Mouse (Mus musculus) heart, embryonic 15.5 days (tissue): ENCODE measurements around the gene Exosc5. TPM values are rescaled to one million over a fixed set of nuclear protein-coding genes. Genes with fewer than 3 reads are reported as not detected.

Experiments used
- ATAC-seq: fragments of 200-750 bp; cut with Nextera tagmentation; replicated peaks from 2 replicates; pipeline ENCODE4 v1.8.0; 2017; ENCODE audit warnings: low read depth, moderate TSS enrichment; ENCODE audit not compliant: insufficient number of reproducible peaks, insufficient read depth, low FRiP score
- H3K27ac ChIP-seq: fragments of 300-500 bp; sonication (generic); 2 replicates; pipeline ENCODE4 v1.5.1; 2015; ENCODE audit warnings: mild to moderate bottlenecking, inconsistent platforms
- H3K27me3 ChIP-seq: fragments of 300-500 bp; sonication (generic); 2 replicates; pipeline ENCODE4 v1.6.1; 2015; ENCODE audit warnings: inconsistent platforms
- H3K36me3 ChIP-seq: fragments of 300-500 bp; sonication (generic); 2 replicates; pipeline ENCODE4 v1.6.1; 2015; ENCODE audit warnings: mild to moderate bottlenecking, inconsistent platforms
- H3K4me1 ChIP-seq: fragments of 300-500 bp; sonication (generic); replicated peaks from 2 replicates; pipeline ENCODE4 v1.6.1; 2015; ENCODE audit warnings: inconsistent platforms
- H3K4me2 ChIP-seq: fragments of 300-500 bp; sonication (generic); 2 replicates; pipeline ENCODE4 v1.6.1; 2015; ENCODE audit warnings: inconsistent platforms, mild to moderate bottlenecking, moderate library complexity
- H3K4me3 ChIP-seq: fragments of 300-500 bp; sonication (generic); 2 replicates; pipeline ENCODE4 v1.5.1; 2015; ENCODE audit warnings: mild to moderate bottlenecking, inconsistent platforms
- H3K9ac ChIP-seq: fragments of 300-500 bp; sonication (generic); 2 replicates; pipeline ENCODE4 v1.6.1; 2015; ENCODE audit warnings: mild to moderate bottlenecking, inconsistent platforms
- H3K9me3 ChIP-seq: fragments of 300-500 bp; sonication (generic); replicated peaks from 2 replicates; pipeline ENCODE4 v1.6.1; 2016; ENCODE audit warnings: inconsistent platforms
- WGBS: fragments of 180-500 bp; shearing (Covaris S2); methylation state at CpG from one replicate; pipeline ENCODE4 v1.1.7; 2015; ENCODE audit warnings: mixed read lengths; 5-methylcytosine and 5-hydroxymethylcytosine counted together
- polyA plus RNA-seq: library from polyadenylated mRNA; unstranded; fragments of >200 nt; fragmentation: Nextera tagmentation; extraction: Ambion mirVana; gene quantifications from 2 replicates; pipeline ENCODE4 v1.2.1, GENCODE M21; 2015

Gene Exosc5
- polyA plus RNA-seq, 1 experiment from 2014 or later = 30.3 TPM

GRCm38 (mm10) chr7:25639754-25640153, 19.2 kb upstream of the Exosc5 start:
- Histone ChIP-seq H3K27ac (no peak overlapping the region), H3K27me3 (no peaks in the 10 kb centered on the region), H3K9me3 (no peaks in the 10 kb centered on the region), H3K4me3 (no peak overlapping the region), H3K4me2 (no peak overlapping the region), H3K4me1 (peaks cover 16% of the 10 kb centered on the region), H3K36me3 (0 out of 2 replicates have a peak, but pooled peaks cover 3% of the 10 kb centered on the region), H3K9ac (no peak overlapping the region)
- ATAC-seq = no peak
- WGBS = 90% methylated on average over 4 of the region's 4 CpGs

GRCm38 (mm10) chr7:25644136-25644535, 14.8 kb upstream of the Exosc5 start:
- H3K4me3 ChIP-seq = no peak overlapping the region
- no peak overlapping the region for H3K9ac ChIP-seq
- ATAC-seq = no peak
- H3K9me3 ChIP-seq = no peaks in the 10 kb centered on the region
- H3K27ac ChIP-seq = no peak overlapping the region
- no peak overlapping the region for H3K4me2 ChIP-seq
- peaks cover 4% of the 10 kb centered on the region for H3K4me1 ChIP-seq
- 52% methylated on average over 10 of the region's 10 CpGs for WGBS
- H3K36me3 ChIP-seq = 0 out of 2 replicates have a peak, but pooled peaks cover 3% of the 10 kb centered on the region
- no peaks in the 10 kb centered on the region for H3K27me3 ChIP-seq

DNA sequence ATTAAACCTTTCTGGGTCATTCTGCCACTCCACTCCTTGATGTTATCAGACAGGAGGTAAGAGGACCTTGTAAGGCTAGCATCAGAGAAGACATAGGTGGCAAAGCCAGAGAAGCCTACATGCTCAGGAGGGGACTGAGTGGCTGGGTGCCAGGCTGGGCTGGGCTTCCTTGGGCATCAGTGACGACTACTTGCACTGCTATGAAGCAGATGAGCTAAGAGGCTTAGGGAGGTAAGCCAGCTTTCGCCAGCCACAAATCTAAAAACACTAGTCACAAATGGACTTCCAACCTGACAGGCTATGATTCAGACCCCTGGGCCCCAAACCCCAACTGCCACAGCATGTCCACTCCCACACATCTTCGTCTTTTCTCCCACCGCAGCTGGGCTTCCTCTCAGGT, 14.3 kb upstream of the Exosc5 start:
- no peak overlapping the region for H3K4me3 ChIP-seq
- H3K36me3 ChIP-seq = 0 out of 2 replicates have a peak, but pooled peaks cover 3% of the 10 kb centered on the region
- no peak for ATAC-seq
- peaks cover 4% of the 10 kb centered on the region for H3K4me1 ChIP-seq
- no peak overlapping the region for H3K27ac ChIP-seq
- no peaks in the 10 kb centered on the region for H3K9me3 ChIP-seq
- H3K9ac ChIP-seq = no peak overlapping the region
- 68% methylated on average over 4 of the region's 4 CpGs for WGBS
- no peak overlapping the region for H3K4me2 ChIP-seq
- no peaks in the 10 kb centered on the region for H3K27me3 ChIP-seq

GRCm38 (mm10) chr7:25645074-25645473, 13.9 kb upstream of the Exosc5 start:
- no peaks in the 10 kb centered on the region for H3K9me3 ChIP-seq
- ATAC-seq = no peak
- peaks cover 4% of the 10 kb centered on the region for H3K4me1 ChIP-seq
- WGBS = 66% methylated on average over 14 of the region's 14 CpGs
- no peak overlapping the region for H3K4me2 ChIP-seq
- H3K9ac ChIP-seq = no peak overlapping the region
- H3K4me3 ChIP-seq = no peak overlapping the region
- 0 out of 2 replicates have a peak, but pooled peaks cover 3% of the 10 kb centered on the region for H3K36me3 ChIP-seq
- no peak overlapping the region for H3K27ac ChIP-seq
- no peaks in the 10 kb centered on the region for H3K27me3 ChIP-seq

DNA sequence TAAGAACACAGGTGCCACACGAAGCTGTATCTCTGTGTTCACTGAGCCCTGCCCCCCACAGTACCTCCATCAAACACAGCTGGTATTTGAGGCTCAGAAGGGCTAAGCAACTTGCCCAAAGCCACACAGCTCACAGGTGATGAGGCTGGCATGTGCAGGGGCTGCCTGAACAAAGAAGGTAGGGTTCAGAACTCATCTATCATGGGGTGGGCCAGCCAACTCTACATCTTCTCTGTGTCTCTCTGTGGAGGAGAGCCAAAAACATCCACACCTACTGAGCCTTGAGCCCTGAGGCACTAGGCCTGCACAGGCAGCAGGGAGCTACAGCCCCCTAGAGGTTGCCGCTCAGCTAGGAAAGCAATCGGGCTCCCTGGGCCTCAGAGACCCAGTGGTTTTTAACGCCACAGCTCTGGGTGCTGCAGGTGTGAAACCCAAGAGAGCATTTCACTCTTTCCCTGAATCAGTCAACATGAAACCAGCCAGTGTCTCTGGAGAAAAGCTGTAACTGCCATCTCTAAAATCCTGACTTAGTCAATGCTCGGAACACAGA, 11.3 kb upstream of the Exosc5 start:
- no peak overlapping the region for H3K4me3 ChIP-seq
- H3K27ac ChIP-seq = no peak overlapping the region
- no peaks in the 10 kb centered on the region for H3K36me3 ChIP-seq
- H3K27me3 ChIP-seq = no peaks in the 10 kb centered on the region
- 41% methylated on average over 5 of the region's 5 CpGs for WGBS
- H3K4me2 ChIP-seq = no peak overlapping the region
- no peak; the same call in 1 of the 2 replicates for ATAC-seq
- H3K4me1 ChIP-seq = peaks cover 4% of the 10 kb centered on the region
- H3K9me3 ChIP-seq = no peaks in the 10 kb centered on the region
- no peak overlapping the region for H3K9ac ChIP-seq

DNA sequence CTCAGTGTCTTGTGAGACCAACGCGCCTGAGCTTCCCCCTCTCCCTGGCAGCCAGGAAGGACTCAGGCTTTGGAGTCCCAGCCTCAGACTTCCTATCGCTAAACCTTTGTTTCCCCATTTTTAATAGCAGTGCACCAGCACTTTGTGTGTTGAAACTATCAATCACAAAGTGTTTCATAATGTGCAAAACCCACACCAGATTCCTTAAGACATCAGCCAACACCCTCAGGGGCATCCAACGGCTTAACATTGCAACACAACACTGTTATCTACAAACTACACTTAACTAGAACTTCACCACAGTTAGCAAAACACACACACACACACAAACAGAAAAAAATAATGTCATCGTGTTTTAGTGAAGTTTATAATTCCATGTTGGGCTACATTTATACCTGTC, 9.1 kb upstream of the Exosc5 start:
- H3K36me3 ChIP-seq = 0 out of 2 replicates have a peak, but pooled peaks cover 3% of the 10 kb centered on the region
- ATAC-seq = no peak
- H3K27me3 ChIP-seq = no peaks in the 10 kb centered on the region
- no peaks in the 10 kb centered on the region for H3K4me1 ChIP-seq
- 68% methylated on average over 5 of the region's 5 CpGs for whole genome bisulfite sequencing
- no peak overlapping the region for H3K4me3 ChIP-seq
- no peak overlapping the region for H3K9ac ChIP-seq
- H3K4me2 ChIP-seq = no peak overlapping the region
- no peak overlapping the region for H3K27ac ChIP-seq
- no peaks in the 10 kb centered on the region for H3K9me3 ChIP-seq

GRCm38 (mm10) chr7:25651281-25651680, 7.7 kb upstream of the Exosc5 start:
- Histone ChIP-seq H3K4me1 (no peaks in the 10 kb centered on the region), H3K4me3 (no peak overlapping the region), H3K9me3 (no peaks in the 10 kb centered on the region), H3K4me2 (no peak overlapping the region), H3K27me3 (no peaks in the 10 kb centered on the region), H3K9ac (no peak overlapping the region), H3K27ac (no peak overlapping the region), H3K36me3 (0 out of 2 replicates have a peak, but pooled peaks cover 3% of the 10 kb centered on the region)
- 88% methylated on average over 8 of the region's 8 CpGs for WGBS
- no peak for ATAC-seq

DNA sequence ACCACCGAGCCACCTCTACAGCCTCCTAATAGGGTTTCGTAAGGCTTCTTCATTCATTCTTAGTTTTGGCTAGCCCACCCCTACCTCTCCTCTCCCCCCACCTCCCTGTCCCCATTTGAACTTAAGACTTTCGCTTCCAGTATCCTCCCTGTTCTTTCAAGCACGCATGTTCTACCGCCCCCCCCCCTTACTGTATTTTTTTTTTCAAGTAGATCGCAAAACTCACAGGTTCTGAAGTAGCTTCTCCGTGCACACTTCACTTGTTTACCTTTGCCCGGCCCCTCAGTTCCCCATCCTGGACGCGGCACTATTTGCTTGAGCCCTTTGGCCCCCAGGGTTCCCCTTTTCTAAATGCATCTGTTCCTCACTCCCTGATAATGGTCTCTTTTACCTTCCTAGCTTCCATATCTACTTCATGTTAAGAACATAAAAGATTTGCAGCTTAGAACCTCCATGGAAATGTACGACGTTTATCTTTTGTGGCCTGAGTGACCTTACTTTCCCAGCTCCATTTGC, 6.7 kb upstream of the Exosc5 start:
- H3K27me3 ChIP-seq = no peaks in the 10 kb centered on the region
- no peaks in the 10 kb centered on the region for H3K9me3 ChIP-seq
- ATAC-seq = no peak
- WGBS = 83% methylated on average over 12 of the region's 12 CpGs
- H3K4me2 ChIP-seq = no peak overlapping the region
- H3K27ac ChIP-seq = no peak overlapping the region
- H3K36me3 ChIP-seq = 0 out of 2 replicates have a peak, but pooled peaks cover 3% of the 10 kb centered on the region
- H3K4me1 ChIP-seq = peaks cover 4% of the 10 kb centered on the region
- H3K4me3 ChIP-seq = no peak overlapping the region
- H3K9ac ChIP-seq = no peak overlapping the region

GRCm38 (mm10) chr7:25655601-25656428, 3.1 kb upstream of the Exosc5 start:
- Histone ChIP-seq H3K4me1 (peaks cover 23% of the 10 kb centered on the region), H3K4me2 (no peak overlapping the region), H3K9me3 (no peaks in the 10 kb centered on the region), H3K27me3 (no peaks in the 10 kb centered on the region), H3K36me3 (0 out of 2 replicates have a peak, but pooled peaks cover 3% of the 10 kb centered on the region), H3K9ac (no peak overlapping the region), H3K27ac (no peak overlapping the region), H3K4me3 (no peak overlapping the region)
- 70% methylated on average over 11 of the region's 11 CpGs for WGBS
- ATAC-seq = no peak

GRCm38 (mm10) chr7:25657785-25658184, 1.2 kb upstream of the Exosc5 start:
- Histone ChIP-seq H3K4me2 (peak overlapping the region; percentile 74), H3K27ac (no peak overlapping the region), H3K4me3 (peak overlapping the region; percentile 84), H3K4me1 (peaks cover 23% of the 10 kb centered on the region), H3K9ac (peak overlapping the region; percentile 77), H3K9me3 (no peaks in the 10 kb centered on the region), H3K27me3 (no peaks in the 10 kb centered on the region), H3K36me3 (0 out of 2 replicates have a peak, but pooled peaks cover 3% of the 10 kb centered on the region)
- ATAC-seq = no peak
- WGBS = 36% methylated on average over 10 of the region's 10 CpGs

DNA sequence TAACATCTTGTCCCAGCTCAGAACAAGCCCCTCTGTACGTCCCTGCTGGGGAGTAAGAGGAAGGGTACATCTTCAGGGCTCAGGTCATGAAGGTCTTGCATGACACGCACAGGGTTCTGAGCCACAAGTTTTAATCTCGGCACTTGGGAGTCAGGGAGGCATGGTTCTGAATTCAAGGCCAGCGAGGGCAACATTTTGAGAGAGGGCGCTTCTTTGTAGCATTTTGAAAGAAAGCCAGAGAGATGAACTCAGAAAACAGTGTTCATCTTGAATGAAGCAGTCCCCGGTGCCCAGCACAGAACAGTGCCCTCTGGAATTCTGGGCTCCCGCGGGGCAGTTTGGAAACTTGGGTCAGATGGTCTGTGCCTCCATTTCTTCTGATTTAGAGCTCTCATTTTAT, 7.4 kb downstream of the Exosc5 start:
- no peak overlapping the region for H3K4me2 ChIP-seq
- peaks cover 33% of the 10 kb centered on the region for H3K36me3 ChIP-seq
- no peak for ATAC-seq
- H3K4me1 ChIP-seq = peaks cover 3% of the 10 kb centered on the region; the same call in 1 of the 2 replicates
- no peak overlapping the region for H3K27ac ChIP-seq
- H3K4me3 ChIP-seq = no peak overlapping the region
- no peak overlapping the region for H3K9ac ChIP-seq
- WGBS = 92% methylated on average over 8 of the region's 8 CpGs
- no peaks in the 10 kb centered on the region for H3K27me3 ChIP-seq
- no peaks in the 10 kb centered on the region for H3K9me3 ChIP-seq
